Mouse (Mus musculus): ENCODE results near the gene Gngt1. TPM values are rescaled to one million over a fixed set of nuclear protein-coding genes. Genes with fewer than 3 reads are reported as not detected.

Gene Gngt1
- not detected in 2 replicates for total RNA-seq (2017)

DNA sequence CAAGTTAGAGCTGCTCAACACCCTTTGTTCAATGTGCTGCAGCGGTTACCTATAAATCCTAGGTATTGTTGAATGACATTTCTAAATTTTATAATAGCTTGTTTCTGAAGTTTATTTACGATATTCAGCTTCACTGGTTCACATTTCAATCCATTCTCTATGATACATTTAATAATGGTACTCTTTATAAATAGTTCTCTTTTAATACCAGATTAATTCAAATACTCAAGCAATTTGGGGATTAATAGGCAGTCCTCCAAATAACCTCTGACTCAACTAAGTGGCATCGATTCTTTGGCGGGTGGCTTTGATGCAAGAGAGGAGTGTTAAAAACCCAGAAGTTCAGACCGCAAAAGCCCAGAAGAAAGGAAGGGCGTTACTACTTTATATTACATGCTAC, at the start of gene Gngt1:
Gene Gngt1, plus strand, starts transcription at position 301 of the 400 bp plus-strand sequence.
- no peak for ATAC-seq (replicated peaks; ENCODE audit: low read depth, poor library complexity, severe bottlenecking)

DNA sequence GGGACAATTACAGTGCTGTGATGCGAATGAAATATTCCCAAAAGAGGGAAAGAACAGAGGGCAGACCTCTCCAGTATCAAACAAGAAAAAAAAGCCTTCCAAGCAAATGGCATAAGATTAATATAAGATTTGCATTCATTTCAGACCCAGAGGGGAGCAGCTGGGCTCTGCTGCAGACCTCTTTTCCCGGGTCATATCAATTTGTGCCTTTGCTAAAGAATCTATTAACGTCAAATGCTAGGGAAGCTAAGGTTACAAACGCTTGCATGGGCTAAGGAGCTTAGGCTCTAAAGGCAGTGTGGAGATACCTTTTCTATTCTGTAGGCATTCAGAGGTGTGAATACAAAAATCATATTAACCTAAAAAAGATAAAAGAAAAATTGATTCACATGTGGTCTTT, 38.6 kb upstream of the Gngt1 start:
- ATAC-seq (replicated peaks; ENCODE audit: low read depth, poor library complexity, severe bottlenecking): no peak

DNA sequence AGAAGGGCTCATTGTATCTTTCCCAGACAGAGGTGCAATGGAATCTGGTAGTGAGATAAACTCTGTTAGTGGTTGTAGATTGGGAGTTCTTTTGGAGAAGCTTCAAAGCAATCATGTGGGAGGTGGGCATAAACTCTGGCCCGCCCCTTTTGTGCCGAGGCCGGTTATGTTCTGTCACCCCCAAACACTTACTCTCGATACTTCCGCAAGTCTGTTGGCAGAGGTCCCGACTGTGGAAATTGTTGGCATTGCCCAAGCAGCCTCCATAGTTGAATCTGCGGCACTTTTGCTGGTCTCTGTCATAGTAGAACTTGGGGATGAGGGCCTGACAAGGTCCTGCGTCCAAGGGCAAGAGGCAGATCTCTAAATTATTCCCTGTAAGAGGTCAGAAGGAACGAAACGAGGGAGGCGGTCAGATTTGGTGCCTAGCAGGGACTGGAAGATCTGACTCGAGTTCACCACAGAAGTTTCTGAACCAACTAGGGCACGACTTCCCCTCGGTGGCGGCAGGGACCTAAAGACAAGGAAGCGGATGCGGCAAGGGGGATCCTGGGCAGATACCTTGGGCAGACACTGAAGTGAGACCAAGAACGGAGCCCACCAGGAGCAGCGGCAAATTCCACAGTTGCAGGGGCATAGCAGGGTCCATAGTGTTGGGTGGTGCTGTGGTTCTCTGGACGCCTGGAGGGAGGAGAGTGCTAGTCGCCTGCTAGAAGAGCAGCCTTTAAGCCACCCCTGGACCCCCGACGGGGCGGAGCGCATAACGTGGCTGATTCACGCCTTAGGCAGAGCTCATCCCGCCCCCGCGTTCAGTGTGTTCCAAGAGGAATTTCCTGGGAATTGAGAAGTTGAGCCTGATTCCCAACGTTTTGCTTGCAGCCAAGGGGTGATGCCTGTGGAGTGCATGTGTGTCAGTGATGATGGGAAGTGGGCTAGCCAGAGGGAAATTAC, 25.6 kb upstream of the Gngt1 start:
- peak; percentile 86 for ATAC-seq (replicated peaks; ENCODE audit: low read depth, poor library complexity, severe bottlenecking)

DNA sequence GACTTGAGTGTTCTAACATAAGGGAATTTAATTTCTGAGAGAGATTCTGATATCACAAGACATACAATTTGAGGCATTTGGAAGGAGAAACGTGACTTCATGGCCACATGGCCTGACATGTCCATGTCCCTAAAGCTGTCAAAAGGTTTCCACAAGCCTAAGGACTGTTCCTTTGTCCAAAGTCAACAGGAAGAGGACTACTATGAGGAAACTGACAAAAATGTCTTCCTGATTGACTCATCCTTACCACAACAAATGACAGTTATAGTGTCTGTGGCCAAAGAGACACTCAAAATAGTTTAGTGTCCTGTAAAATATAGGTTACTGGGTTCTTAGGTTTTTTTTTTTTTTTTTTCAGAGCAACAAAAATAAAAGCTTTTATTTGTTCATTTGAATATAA, 19.9 kb upstream of the Gngt1 start:
- ATAC-seq (replicated peaks; ENCODE audit: low read depth, poor library complexity, severe bottlenecking): peak; percentile 58; the same call in 1 of the 2 replicates

DNA sequence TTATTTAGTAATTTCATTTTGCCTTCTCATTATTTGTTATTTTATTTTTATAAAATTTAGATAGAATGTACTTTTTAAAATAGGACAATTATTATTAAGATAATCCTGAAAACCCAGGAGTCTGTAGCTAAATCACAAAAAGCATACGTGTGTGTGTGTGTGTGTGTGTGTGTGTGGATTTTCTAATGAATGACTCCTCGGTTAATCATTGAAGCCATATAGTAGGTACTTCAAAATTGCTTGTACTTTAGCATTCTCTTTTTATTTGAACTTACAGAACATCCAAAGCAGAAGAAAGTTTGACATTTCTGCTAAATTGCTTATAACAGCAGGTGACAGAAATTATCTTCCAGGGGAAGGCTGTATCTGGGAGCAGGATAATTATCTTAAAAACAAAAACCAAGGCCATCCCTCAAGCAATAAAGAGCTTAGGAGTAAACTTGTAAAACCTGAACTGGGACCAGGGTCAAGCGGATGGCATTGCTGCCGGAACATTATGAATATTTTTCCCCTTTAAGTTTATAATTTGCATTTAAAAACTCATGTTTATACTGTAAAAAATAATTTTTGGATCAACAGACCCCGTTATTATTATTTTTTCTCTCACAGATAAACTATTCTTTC, 10.8 kb upstream of the Gngt1 start:
- ATAC-seq (replicated peaks; ENCODE audit: low read depth, poor library complexity, severe bottlenecking): no peak

DNA sequence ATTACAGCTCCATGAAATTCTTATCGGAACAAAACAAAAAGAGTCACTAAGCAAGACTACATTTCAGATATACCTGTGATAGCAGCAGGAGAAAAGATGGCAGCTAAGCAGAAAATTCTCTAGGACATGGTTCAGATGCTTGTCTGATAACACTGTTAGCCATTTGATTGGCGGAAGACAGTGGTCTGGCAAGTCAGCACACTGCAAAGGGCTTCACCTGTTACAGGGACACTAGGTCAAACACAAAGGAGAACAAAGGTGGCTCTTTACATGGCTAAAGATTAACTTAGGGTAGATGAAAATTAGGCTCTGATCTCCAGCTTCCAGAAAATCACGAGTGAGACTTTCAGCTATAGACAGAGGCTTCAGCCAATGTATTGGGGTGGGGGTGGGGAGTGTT, 4.8 kb upstream of the Gngt1 start, which contains the start of gene Tfpi2:
Gene Tfpi2, minus strand, starts transcription at position 170 of the 400 bp plus-strand sequence.
- ATAC-seq (replicated peaks; ENCODE audit: low read depth, poor library complexity, severe bottlenecking): no peak

DNA sequence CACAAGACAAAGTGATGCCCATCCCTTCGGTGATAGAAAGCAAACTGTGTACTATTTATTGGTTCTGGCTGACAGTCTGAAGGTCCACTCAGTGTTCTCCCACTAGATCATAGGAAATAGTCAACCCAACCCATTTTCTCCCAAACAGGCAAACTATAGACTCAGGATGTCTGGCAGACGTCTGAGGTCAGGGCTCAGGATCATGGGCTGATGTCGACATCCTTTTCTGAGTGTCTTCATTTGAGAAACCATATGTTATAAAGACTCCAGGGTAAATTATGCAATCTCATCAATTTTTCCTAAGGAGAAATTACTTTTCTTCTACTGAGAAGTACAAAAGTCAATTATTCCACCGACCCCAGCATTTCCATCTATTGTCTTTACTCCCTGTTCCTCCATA, 4.5 kb downstream of the Gngt1 start:
- ATAC-seq (replicated peaks; ENCODE audit: low read depth, poor library complexity, severe bottlenecking): no peak

DNA sequence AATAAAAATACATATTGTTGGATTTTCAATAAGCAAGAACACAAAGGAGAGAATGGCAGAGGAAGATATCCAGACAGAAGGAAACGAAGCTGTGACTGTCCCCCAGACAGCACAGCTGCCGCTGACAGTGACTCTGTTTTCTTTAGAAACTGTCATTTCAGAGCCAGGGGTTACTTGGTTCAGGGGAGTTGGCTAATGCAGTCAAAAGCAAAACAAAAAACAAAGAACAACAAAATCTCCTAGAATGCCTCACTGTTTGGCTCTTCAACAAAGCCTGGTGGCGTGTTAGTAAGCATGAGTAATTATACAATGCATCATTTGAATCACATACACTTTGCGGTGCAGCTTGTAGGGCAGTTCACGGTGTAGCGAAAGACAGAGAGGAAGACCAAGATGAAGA, 5.7 kb downstream of the Gngt1 start:
- no peak for ATAC-seq (replicated peaks; ENCODE audit: low read depth, poor library complexity, severe bottlenecking)

DNA sequence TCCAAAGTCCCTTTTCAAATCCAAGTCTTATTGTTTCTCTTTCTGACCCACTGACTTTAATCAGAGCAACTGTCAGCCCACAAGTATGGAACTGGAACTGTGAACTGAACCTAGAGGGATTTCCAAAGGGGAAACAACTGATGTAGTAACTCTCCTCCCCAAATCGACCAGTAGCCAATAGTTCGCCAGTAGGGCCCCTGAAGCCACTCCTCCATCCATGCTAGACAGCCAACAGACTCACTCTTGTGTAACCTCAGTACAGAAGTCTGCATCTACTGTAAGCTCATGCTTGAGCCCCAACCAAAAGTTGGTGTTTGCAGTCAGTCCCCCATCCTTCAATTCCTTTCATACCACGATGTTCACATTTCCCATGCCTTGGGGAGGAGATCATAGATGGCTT, 7.1 kb downstream of the Gngt1 start:
- peak; percentile 56 for ATAC-seq (replicated peaks; ENCODE audit: low read depth, poor library complexity, severe bottlenecking)

DNA sequence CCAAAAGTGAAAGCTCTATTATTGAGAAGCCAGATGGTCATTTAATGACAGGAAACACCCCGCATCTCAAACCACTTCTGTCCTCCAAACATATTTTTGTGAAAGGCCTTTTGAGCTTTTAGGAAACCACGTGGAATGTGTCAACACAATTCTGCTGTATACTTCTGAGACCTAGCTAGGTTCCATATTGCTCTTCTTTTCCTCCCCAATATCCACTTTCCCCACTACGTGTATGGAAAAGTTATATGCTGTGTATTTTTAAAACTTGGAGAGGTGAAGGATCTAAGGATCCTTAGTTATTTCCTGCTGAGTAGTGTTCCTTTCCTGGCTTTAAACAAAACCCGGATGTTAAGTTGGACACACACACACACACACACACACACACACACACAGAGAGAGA, 9.9 kb downstream of the Gngt1 start:
- ATAC-seq (replicated peaks; ENCODE audit: low read depth, poor library complexity, severe bottlenecking): 0 out of 2 replicates have a peak, but pooled peaks have one; percentile 9

DNA sequence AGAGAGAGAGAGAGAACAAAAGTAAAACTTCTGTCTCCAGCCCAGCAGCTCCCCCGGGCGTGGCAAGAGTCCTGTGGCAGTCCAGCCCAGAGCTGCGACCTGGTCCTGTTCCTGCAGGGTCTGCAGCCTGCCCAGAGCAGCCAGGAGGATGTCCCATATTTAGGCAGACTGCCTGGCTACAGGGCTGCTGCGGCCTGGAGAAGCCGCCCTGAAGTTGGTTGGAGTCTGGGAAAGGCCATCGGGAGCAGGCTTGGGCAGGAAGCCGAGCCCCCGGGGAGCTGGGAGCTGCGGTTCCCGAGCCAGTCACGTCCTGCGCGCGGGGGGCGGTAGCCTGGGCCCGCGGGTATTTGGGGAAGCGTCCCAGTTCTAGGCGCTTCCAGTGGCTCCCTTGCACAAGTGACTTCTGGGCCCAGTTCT, 10.3 kb downstream of the Gngt1 start, which contains the start of gene Gng11:
Gene Gng11, plus strand, starts transcription at position 15 of the 417 bp plus-strand sequence.
- peak; percentile 79 for ATAC-seq (replicated peaks; ENCODE audit: low read depth, poor library complexity, severe bottlenecking)

DNA sequence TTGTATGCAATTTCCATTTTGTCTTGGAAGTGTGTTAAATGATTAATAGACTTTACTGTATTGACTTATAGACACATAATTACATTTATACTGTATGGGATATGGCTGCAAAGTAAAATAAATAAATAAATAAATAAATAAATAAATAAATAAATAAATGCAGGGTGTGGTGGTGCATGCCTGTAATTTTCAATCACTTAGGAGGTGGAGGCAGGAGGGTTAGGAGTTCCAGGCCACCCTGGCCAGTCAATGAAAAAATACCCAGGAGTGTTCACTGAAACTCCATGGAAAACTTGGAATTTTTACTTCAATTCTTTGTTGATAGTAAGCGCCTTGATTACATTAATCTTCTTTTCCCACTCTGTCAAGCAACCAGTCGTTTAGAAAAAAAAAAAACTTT, 11.2 kb downstream of the Gngt1 start:
- ATAC-seq (replicated peaks; ENCODE audit: low read depth, poor library complexity, severe bottlenecking): no peak

DNA sequence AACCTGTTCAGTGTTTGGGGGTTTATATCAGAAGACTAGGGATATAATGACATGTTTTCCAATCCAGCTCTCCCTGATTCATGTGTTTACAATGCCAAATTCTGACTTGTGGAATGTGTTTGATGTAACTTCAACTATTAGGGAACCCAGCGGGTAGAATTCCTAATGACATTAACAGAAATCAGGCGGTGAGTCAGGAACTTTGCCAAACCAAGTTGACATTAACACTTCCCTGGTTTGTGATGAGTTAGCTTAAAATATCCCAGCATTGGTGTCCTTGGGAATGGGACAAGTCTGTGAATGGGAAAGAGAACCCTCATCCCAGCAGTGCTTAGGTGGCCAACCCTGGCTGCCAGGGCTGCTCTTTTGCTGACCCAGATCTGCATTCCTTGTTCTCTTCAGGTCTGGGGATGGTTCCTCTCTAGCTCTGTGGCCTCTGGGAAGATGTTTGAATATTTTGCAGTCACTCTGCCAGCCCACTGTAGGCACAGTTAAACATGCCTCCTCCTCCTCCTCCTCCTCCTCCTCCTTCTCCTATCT, 15.0 kb downstream of the Gngt1 start:
- ATAC-seq (replicated peaks; ENCODE audit: low read depth, poor library complexity, severe bottlenecking): no peak

DNA sequence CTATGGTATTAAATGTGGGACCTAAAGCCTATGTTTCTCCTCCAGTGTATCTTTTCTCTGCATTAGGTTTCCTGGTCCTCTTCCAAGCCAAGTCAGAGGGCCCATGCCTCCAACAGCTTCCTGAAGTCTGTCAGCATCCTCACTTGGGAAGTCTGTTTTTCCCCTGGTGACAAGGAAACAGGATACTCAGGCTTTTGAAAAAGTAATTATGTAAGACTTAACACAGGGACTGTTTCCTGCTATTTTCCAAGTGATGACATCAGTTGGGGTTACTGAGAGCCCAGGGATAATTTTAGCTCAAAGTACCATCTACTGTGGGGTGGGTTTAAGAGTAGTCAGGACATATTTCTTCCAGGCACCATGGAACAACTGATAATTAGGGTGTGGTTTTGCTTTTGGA, 16.0 kb downstream of the Gngt1 start:
- no peak for ATAC-seq (replicated peaks; ENCODE audit: low read depth, poor library complexity, severe bottlenecking)

DNA sequence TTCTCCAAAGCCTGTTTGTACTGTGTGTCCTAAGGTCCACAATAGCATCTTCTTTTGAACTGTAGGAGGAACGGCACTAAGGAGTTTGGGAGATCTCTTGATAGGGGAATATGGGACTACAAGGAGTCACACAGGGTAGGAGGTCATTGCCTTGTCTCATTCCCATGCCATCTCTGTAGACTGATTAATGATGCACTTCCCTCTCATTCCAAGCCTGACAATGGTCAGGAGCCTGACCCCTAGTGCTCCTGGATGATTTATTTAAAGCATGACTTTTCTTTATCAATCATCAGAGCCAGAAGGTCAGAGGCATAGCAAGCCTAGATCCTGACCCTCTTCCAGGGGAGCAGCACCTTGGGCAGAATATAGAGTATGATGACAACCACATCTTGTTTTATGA, 29.1 kb downstream of the Gngt1 start:
- no peak for ATAC-seq (replicated peaks; ENCODE audit: low read depth, poor library complexity, severe bottlenecking)

DNA sequence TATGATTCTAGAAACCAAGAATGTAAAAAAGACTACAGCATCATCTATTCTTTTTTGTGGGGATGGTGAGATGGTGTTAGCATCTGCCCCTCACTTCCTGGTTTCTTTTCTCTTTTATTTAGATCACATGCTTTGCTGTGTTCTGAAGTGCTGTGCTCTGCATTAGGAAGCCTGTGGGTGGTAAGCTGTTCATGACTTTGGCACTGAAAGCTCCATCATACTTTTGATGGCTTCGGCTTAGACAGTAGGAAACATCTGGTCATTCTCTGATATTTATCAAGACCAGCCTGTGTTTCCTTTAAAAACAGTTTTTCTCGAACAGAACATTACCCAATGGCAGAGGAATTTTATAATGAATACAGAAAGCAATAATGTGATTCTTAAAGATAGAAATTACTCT, 32.8 kb downstream of the Gngt1 start:
- ATAC-seq (replicated peaks; ENCODE audit: low read depth, poor library complexity, severe bottlenecking): peak; percentile 87

DNA sequence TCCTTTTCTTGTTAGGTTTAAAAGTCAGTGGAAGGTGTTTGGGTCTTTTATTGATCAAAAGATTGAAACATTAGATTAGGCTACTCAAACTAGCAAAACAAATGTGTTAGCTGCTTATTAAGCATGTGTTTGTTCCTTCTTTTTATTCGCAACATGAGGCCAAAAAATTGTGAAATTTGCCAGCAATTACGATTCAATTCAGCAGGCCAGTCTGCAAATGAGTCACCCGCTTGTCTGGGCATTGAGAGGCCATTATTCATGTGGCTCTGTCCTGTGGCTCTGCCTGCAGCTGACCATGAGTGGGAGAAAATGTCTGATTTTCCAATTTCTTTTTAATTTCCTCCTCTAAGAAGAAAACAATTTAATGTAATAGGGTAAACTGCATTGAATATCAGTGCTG, 37.4 kb downstream of the Gngt1 start:
- no peak for ATAC-seq (replicated peaks; ENCODE audit: low read depth, poor library complexity, severe bottlenecking)

DNA sequence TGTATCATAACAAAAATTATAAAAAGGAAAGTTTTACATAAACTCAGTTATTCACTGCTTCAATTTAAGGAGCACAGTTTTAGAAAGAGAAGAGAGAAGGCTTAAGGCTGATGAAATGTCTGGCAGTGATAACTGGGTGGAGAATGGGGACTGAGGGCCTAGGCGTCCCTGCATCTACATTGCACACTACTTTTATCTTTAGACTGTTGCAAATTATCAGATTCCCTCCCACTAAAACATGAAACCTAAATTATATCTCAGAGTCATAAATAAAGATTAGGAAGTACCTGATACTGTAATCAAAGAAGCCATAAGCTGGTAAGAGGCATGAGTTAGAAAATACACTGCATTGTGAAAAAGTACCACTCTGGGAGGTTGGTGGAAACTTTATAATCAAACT, 48.2 kb downstream of the Gngt1 start:
- no peak for ATAC-seq (replicated peaks; ENCODE audit: low read depth, poor library complexity, severe bottlenecking)
